Mouse (Mus musculus): Measurements from ENCODE around the gene Psd. TPM values are rescaled to one million over a fixed set of nuclear protein-coding genes. Genes with fewer than 3 reads are reported as not detected.

Gene Psd
- polyA plus RNA-seq, 1 experiment from 2014 or later: 1.8 TPM

DNA sequence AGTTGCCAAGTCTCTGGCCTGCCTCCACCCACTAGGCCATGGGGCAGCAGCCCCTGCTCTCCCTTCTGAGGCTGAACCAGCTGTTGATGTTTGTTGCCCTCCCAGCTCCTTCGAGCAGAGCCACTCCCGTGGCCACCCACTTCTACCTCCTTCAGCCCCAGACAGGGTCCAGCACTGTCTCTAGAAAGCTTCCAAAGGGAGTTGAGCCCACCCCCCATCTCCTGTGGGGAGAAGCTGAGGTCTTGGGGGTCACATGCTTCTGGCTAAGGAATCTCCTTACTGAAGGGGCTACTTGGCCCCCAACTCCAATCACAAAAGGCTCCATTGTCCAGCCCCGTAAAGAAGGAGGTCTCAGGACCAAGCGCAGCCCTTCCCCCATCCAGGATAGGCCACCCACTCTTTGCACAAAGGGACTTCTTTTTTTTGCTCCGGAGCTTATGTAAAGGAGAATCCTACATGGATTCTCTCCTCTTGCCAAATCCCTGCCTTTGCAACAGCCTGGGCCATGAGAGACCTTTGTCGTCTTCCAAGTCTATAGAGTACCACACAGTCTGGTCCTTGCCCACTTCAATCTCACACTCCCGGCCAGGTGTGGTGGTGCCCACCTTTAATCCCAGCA is 5.9 kb upstream of the Psd start:
- no peaks in the 10 kb centered on the region for H3K9me3 ChIP-seq (replicated peaks)
- peaks cover 20% of the 10 kb centered on the region for H3K36me3 ChIP-seq
- peak overlapping the region; percentile 17; the same call in 1 of the 2 replicates for H3K27ac ChIP-seq
- WGBS: 73% methylated on average over 7 of the region's 7 CpGs
- DNase-seq (ENCODE audit: low spot score): no peak
- H3K4me1 ChIP-seq: peaks cover 34% of the 10 kb centered on the region
- peaks cover 13% of the 10 kb centered on the region for H3K27me3 ChIP-seq (ENCODE audit: low read depth, poor library complexity, severe bottlenecking)
- H3K4me3 ChIP-seq: no peak overlapping the region

DNA sequence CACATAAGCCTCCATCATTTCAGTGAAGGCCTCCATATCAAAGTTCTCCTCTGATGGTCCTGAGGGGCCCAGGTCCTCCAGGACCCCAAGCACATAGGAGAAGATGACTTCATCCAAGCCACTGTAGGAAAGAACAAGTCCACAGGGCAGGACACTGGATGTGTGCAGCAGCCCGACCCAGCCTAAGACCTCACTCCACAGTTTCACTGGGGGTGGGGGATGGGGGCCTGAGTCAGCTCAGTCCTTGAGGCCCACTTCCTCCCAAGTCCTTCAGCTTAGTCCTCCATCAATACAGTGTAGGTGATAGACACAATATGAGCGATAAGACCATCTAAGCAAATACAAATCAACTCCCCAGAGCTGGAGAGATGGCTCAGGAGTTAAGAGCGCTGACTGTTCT is 5.0 kb upstream of the Psd start:
- 84% methylated on average over 3 of the region's 3 CpGs for WGBS
- peaks cover 38% of the 10 kb centered on the region for H3K4me1 ChIP-seq

DNA sequence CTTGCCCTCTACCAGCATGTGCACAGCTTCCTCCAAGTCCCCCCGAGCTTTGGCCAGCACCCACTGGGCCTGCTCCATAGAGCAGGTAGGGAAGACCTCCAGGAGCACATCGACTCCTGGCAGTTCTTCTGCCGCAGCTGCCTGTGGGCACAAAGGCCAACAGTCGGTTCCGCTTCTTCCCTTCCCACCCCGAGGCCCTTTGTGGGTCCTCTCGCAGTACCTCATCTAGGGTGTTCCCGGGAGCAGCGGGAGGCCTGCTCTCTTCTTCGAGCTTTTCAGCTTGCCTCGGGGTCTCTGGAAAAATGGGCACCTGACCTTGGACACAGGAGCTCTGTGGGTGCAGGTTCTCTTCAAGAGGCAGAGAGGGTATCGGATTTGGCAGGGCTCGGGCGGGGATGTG is 4.4 kb upstream of the Psd start:
- 94% methylated on average over 14 of the region's 14 CpGs for WGBS
- no peaks in the 10 kb centered on the region for H3K9me3 ChIP-seq (replicated peaks)
- H3K27me3 ChIP-seq (ENCODE audit: low read depth, poor library complexity, severe bottlenecking): peaks cover 28% of the 10 kb centered on the region
- no peak for DNase-seq (ENCODE audit: low spot score)
- peaks cover 44% of the 10 kb centered on the region for H3K4me1 ChIP-seq
- peaks cover 20% of the 10 kb centered on the region for H3K36me3 ChIP-seq
- H3K4me3 ChIP-seq: no peak overlapping the region
- no peak overlapping the region for H3K27ac ChIP-seq

More for the DNA sequence above, 5.0 kb upstream of the Psd start:
- Histone ChIP-seq H3K9me3 (replicated peaks) (no peaks in the 10 kb centered on the region), H3K27me3 (ENCODE audit: low read depth, poor library complexity, severe bottlenecking) (peaks cover 22% of the 10 kb centered on the region), H3K4me3 (no peak overlapping the region), H3K36me3 (peaks cover 20% of the 10 kb centered on the region), H3K27ac (no peak overlapping the region)
- DNase-seq (ENCODE audit: low spot score): no peak

DNA sequence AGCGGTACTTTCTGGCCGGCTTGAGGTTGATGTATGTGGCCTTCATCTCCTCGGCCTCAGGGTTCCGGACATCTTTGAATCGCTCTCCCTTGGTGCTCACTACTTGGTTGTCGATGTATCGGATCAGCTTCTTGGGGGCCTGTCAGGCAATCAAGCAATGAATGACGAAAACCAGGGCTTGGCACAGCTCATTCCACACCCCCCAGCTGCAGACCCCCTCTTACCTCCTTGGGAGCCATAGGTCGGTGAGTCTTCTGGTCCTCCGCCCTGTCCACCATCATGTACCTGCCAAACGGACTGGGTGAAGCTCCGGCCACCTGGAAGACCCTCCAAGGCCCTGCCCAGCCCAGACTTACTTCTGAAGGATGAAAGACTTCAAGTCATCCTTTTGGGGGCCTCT is 3.7 kb upstream of the Psd start:
- DNase-seq (ENCODE audit: low spot score): no peak
- Histone ChIP-seq H3K4me3 (no peak overlapping the region), H3K27ac (no peak overlapping the region), H3K9me3 (replicated peaks) (no peaks in the 10 kb centered on the region), H3K4me1 (peaks cover 44% of the 10 kb centered on the region), H3K27me3 (ENCODE audit: low read depth, poor library complexity, severe bottlenecking) (peaks cover 34% of the 10 kb centered on the region), H3K36me3 (peaks cover 20% of the 10 kb centered on the region)
- 92% methylated on average over 12 of the region's 12 CpGs for WGBS

DNA sequence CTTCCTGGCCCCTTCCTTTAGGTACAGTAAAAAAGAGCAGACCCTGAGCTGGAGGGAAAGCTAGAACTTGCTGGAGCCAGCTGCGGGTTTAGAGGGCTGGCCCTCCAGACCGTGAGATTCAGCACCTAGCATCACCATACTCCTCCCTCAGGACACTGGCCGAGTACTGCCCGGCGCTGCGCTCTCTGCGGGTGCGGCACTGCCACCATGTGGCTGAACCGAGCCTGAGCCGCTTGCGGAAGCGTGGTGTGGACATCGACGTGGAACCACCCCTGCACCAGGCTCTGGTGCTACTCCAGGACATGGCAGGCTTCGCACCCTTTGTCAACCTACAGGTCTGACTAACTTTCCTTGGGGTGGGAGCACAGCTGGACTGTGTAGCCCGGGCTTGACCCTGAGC is 3.0 kb upstream of the Psd start:
- Histone ChIP-seq H3K36me3 (peaks cover 20% of the 10 kb centered on the region), H3K4me3 (peak overlapping the region; percentile 69), H3K27ac (no peak overlapping the region), H3K9me3 (replicated peaks) (no peaks in the 10 kb centered on the region), H3K4me1 (peaks cover 44% of the 10 kb centered on the region), H3K27me3 (ENCODE audit: low read depth, poor library complexity, severe bottlenecking) (peaks cover 41% of the 10 kb centered on the region)
- WGBS: 6% methylated on average over 16 of the region's 16 CpGs
- peak; percentile 84 for DNase-seq (ENCODE audit: low spot score)

DNA sequence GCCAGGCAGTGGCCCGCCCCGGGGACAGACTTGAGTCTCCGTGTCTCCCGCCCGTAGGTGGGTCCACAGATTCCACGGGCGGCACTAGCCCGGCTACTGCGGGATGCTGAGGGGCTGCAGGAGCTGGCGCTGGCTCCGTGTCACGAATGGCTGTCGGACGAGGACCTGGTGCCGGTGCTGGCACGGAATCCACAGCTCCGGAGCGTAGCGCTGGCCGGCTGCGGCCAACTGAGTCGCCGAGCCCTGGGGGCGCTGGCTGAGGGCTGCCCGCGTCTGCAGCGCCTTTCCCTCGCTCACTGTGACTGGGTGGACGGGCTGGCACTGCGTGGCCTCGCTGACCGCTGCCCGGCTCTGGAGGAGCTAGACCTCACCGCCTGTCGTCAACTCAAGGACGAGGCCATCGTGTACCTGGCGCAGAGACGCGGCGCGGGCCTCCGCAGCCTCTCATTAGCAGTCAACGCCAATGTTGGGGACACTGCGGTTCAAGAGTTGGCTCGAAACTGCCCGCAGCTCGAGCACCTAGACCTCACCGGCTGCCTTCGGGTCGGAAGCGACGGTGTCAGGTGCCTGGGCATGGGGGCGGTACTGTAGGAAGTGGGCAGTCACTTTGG is 2.2 kb upstream of the Psd start:
- Histone ChIP-seq H3K36me3 (peaks cover 20% of the 10 kb centered on the region), H3K4me1 (peaks cover 44% of the 10 kb centered on the region), H3K9me3 (replicated peaks) (no peaks in the 10 kb centered on the region), H3K27me3 (ENCODE audit: low read depth, poor library complexity, severe bottlenecking) (peaks cover 50% of the 10 kb centered on the region), H3K27ac (peak overlapping the region; percentile 83), H3K4me3 (peak overlapping the region; percentile 69)
- DNase-seq (ENCODE audit: low spot score): no peak
- 3% methylated on average over 54 of the region's 54 CpGs for WGBS

DNA sequence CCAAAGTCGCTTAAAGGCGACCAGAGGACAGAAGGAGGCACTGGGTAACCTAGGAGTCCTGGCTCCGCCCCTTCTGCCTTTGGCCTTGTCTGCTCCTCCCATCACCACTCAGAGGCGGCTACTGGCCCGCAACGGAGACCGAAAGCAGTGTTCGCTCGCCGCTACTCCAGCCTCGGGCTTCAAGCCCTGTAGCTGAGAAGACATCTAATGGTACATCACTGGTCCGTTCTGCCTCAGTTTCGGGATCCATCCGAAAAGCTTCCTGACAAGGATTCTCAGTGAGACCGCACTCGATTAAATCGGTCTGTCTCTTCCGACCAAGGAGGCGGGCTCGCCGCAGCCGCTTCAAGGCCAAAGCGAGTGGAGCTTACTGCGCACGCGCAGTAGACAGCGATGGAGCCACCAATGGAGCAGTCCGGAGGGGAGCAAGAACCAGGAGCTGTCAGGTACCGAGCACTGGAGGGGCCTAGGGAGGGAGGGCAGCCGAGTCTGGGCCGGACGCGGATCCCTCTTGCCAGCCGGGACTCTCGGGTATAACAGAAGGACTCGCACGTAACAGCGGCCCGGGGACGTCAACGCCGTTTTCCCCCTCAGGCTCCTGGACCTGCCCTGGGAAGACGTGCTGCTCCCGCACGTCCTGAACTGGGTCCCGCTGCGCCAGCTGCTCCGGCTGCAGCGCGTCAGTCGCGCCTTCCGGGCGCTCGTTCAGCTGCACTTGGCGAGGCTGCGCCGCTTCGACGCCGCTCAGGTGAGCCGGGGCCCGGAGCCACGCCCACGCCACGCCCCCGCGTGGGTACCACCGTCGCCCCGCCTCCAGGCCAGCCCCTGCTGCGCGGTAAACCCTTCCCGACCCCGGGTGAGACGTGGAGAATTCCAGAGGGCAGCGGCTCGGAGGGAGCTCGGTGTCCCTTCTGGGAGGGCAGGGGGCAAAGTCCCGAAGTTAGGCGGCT is 1.4 kb upstream of the Psd start, which contains the start of gene Fbxl15:
Gene Fbxl15, plus strand, starts transcription at position 104 of the 950 bp plus-strand sequence.
- under 1% methylated on average over 81 of the region's 81 CpGs for WGBS
- H3K4me1 ChIP-seq: peaks cover 44% of the 10 kb centered on the region
- no peaks in the 10 kb centered on the region for H3K9me3 ChIP-seq (replicated peaks)
- peak; percentile 94 for DNase-seq (ENCODE audit: low spot score)
- peaks cover 57% of the 10 kb centered on the region for H3K27me3 ChIP-seq (ENCODE audit: low read depth, poor library complexity, severe bottlenecking)
- peaks cover 20% of the 10 kb centered on the region for H3K36me3 ChIP-seq
- H3K27ac ChIP-seq: peak within 1 kb of the TSS; percentile 83
- peak within 1 kb of the TSS; percentile 69 for H3K4me3 ChIP-seq

DNA sequence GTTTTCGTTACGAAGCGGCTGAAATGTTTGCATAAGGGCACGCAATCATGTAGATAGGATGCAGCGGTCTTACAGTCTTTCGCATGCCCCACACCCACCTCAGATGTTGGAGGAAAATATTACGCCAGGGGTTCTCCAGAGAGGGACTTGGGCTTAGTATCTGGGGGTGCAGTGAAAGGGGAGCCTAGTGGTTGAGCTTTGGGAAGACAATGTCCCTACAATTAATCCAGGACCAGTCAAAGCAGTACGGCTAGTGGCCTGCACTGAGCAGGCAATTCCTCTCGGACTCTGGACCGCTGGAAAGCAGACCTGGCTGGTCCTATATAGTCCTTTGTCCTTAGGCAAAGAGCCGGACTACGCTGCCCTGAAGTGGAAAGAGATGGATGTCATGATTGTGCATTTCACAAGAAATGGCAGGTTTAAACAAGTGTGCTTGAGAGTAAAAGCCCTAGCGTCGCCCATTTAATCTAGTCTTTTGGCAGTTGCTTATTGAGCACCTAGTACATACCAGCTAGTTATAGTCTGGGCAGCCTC is 642 bp upstream of the Psd start:
- H3K27me3 ChIP-seq (ENCODE audit: low read depth, poor library complexity, severe bottlenecking): peaks cover 65% of the 10 kb centered on the region
- peak overlapping the region; percentile 69 for H3K4me3 ChIP-seq
- H3K36me3 ChIP-seq: peaks cover 20% of the 10 kb centered on the region
- H3K27ac ChIP-seq: peak overlapping the region; percentile 83; the same call in 1 of the 2 replicates
- DNase-seq (ENCODE audit: low spot score): no peak
- 32% methylated on average over 14 of the region's 14 CpGs for WGBS
- peaks cover 40% of the 10 kb centered on the region for H3K4me1 ChIP-seq
- H3K9me3 ChIP-seq (replicated peaks): no peaks in the 10 kb centered on the region

DNA sequence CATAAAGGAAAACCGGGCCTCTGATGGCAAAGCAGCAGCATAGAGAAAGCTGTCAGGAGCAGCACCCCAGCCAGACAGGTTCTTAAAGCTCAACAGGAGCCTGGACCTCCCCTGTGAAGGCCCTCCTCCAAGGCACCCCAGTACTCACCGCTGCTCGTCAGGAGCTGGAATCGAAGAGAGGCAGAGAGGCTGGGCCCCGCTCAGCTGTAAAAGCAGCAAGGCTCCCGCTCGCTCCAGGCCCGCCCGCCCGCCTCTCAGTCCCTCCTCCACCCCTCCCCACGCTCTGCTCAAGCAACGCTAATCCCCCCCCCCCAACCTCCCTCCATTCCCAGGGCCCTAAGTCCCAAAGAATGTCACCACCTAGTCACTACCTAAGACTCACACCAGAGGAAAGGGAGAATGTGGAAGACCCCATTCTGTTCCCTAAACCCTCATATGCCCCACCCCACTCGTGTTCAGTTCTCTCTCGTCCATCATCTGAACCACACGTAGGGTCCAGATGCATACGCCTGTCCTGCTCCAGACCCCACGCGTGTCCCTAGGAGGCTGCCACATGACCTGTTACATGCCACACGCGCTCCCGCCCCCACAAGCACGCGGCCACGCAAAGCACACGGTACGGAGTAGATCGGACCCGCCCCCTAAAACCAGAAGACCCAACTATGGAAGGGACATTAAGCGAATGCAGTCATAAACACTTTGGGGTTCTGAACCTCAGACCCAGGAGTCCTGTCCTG is 769 bp downstream of the Psd start:
- 5% methylated on average over 29 of the region's 29 CpGs for WGBS
- no peak for DNase-seq (ENCODE audit: low spot score)
- H3K4me1 ChIP-seq: peaks cover 48% of the 10 kb centered on the region
- peaks cover 79% of the 10 kb centered on the region for H3K27me3 ChIP-seq (ENCODE audit: low read depth, poor library complexity, severe bottlenecking)
- H3K27ac ChIP-seq: no peak overlapping the region
- peaks cover 11% of the 10 kb centered on the region for H3K36me3 ChIP-seq
- H3K4me3 ChIP-seq: 0 out of 2 replicates have a peak overlapping the region, but pooled peaks have one; percentile 69
- H3K9me3 ChIP-seq (replicated peaks): no peaks in the 10 kb centered on the region

DNA sequence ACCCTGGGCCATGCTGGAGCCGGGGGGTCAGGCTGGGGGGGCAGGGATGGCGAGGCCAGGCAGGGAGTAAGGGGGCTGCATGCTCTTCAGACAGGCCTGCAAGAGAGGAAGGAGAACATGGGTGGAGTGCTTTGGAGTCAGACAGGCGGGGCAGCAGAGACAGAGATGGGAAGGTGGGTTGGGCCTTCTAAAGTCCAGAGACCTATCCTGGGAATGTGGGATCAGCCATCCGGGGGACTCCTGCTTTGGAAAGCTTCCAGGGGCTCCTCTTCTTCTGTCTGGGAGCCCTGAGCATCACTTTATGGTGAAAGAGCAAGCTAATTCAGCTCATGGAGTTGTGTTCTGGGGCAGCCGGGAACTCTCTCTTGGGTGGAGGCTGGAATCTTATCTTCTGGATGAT is 2.0 kb downstream of the Psd start:
- H3K27me3 ChIP-seq (ENCODE audit: low read depth, poor library complexity, severe bottlenecking): peaks cover 89% of the 10 kb centered on the region
- H3K36me3 ChIP-seq: no peaks in the 10 kb centered on the region

DNA sequence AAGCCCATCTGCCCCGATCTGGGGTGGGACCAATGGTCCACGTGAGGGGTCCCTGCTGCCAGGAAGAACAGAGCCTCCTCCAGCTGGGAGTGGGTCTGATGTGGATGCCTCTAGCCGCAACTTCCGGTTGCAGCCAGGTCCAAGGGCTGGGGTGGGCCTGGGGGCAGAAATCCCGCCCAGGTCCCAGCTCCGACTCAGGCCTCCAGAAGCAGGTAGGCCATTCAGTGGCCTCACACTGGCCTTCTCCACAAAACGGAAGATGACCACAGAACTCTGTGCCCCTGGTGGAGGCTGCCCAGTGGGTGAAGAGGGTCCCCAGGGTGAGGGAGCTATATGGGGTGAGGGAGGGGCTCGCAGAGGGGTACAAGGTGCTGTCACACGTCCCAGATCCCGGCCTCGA is 2.6 kb downstream of the Psd start:
- Histone ChIP-seq H3K9me3 (replicated peaks) (no peaks in the 10 kb centered on the region), H3K4me3 (no peak overlapping the region), H3K27ac (no peak overlapping the region), H3K27me3 (ENCODE audit: low read depth, poor library complexity, severe bottlenecking) (peaks cover 89% of the 10 kb centered on the region), H3K4me1 (peaks cover 42% of the 10 kb centered on the region), H3K36me3 (no peaks in the 10 kb centered on the region)
- DNase-seq (ENCODE audit: low spot score): no peak
- WGBS: 70% methylated on average over 11 of the region's 11 CpGs

More for the DNA sequence above, 2.0 kb downstream of the Psd start:
- H3K27ac ChIP-seq: no peak overlapping the region
- 64% methylated on average over 5 of the region's 5 CpGs for WGBS
- no peaks in the 10 kb centered on the region for H3K9me3 ChIP-seq (replicated peaks)
- no peak for DNase-seq (ENCODE audit: low spot score)
- H3K4me1 ChIP-seq: peaks cover 46% of the 10 kb centered on the region
- H3K4me3 ChIP-seq: no peak overlapping the region

DNA sequence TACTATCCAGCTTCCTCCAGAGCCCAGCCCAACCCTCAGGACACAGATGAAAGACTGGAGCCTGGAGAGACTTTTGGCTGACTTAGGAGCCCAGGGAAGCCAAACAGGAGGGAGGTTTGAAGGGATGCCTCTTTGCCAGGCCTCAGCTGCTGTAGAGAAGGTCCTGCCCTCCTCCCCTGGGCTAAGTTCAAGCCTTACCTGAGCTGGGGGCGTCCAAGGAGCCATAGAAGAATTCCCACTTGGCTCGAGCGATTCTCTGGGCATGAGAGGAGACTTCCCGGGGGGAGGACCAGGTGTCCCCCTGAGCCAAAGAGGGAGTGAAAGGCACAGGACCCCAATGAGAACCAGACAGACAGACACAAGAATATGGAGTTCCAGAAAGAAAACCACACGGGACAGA is 3.2 kb downstream of the Psd start:
- H3K4me3 ChIP-seq: no peak overlapping the region
- 68% methylated on average over 5 of the region's 5 CpGs for WGBS
- no peaks in the 10 kb centered on the region for H3K36me3 ChIP-seq
- DNase-seq (ENCODE audit: low spot score): no peak
- H3K4me1 ChIP-seq: peaks cover 42% of the 10 kb centered on the region
- peaks cover 91% of the 10 kb centered on the region for H3K27me3 ChIP-seq (ENCODE audit: low read depth, poor library complexity, severe bottlenecking)
- no peak overlapping the region for H3K27ac ChIP-seq
- H3K9me3 ChIP-seq (replicated peaks): no peaks in the 10 kb centered on the region
